Mouse (Mus musculus): ENCODE measurements around the gene Med12l. TPM values are rescaled to one million over a fixed set of nuclear protein-coding genes. Genes with fewer than 3 reads are reported as not detected.

Gene Med12l
- total and polyA plus RNA-seq, 3 experiments: 0.93 to 2.0 (median 1.5) TPM

DNA sequence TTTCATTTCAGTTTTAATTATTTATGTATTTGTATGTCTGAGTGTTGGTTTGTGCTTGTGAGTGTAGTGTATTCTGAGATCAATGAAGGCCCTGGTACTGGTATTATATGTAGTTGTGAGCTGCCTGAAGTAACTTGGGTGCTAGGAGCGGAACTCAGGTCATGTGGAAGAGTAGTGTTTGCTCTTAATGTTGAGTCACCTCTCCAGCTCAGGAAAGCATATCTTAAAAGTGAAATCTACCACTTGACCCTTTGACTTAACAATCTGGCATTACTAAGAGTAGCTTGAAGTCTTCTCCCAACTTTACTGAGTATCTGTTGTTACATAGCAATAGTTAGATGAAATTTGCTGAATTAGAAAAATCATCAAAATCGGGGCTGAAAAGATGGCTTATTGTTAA is 299.9 kb downstream of the Med12l start:
- Histone ChIP-seq H3K9ac (ENCODE audit: insufficient read depth, low read depth) (no peak overlapping the region), H3K4me3 (replicated peaks in 1 of 3; ENCODE audit: low read depth in 2 of 3, low read length in 2 of 3, poor library complexity in 1 of 3) (no peak overlapping the region), H3K79me2 (replicated peaks; ENCODE audit: control insufficient read depth, extremely low read depth, insufficient read depth, poor library complexity, severe bottlenecking) (no peaks in the 10 kb centered on the region), H3K36me3 (replicated peaks in 1 of 2; ENCODE audit: control insufficient read depth in 1 of 2, insufficient read depth in 1 of 2, low read length in 1 of 2) (peaks cover 0 to 2% of the 10 kb centered on the region in 2 experiments), H3K9me3 (replicated peaks; ENCODE audit: low read length) (no peaks in the 10 kb centered on the region), H3K4me1 (ENCODE audit: control insufficient read depth in 1 of 2, insufficient read depth in 2 of 2) (no peaks in the 10 kb centered on the region), H3K27me3 (replicated peaks) (no peaks in the 10 kb centered on the region), H3K27ac (ENCODE audit: insufficient read depth, low read depth) (no peak overlapping the region), H3K4me2 (ENCODE audit: insufficient read depth, low read depth, poor library complexity, severe bottlenecking) (no peak overlapping the region)
- in situ Hi-C loops (cut with MboI; ENCODE audit: low pct_ligation_motif_present, low pct_unique_long_range_greater_than_20kb, low sequenced_read_pairs) (no loop called here), dilution Hi-C loops (cut with MboI; ENCODE audit: extremely low pct_ligation_motif_present, extremely low pct_unique_long_range_greater_than_20kb, low sequenced_read_pairs) (no loop called here)
- TF ChIP-seq MAZ (IDR thresholded peaks at IDR 0.05; ENCODE audit: low read depth, low read length) (no peak), ZKSCAN1 (IDR thresholded peaks at IDR 0.05; ENCODE audit: borderline replicate concordance, low read depth, low read length) (no peak), JUND (conservative IDR thresholded peaks at IDR 0.05; ENCODE audit: low read depth, low read length) (no peak), ZNF384 (IDR thresholded peaks at IDR 0.05; ENCODE audit: low read depth, low read length) (no peak), GABPA (IDR thresholded peaks at IDR 0.05; ENCODE audit: insufficient replicate concordance, low read depth, low read length) (no peak), ZMIZ1 (IDR thresholded peaks at IDR 0.05; ENCODE audit: low read depth, low read length) (no peak), MAFK (IDR thresholded peaks at IDR 0.05; ENCODE audit: insufficient replicate concordance, low read length) (no peak), NELFE (IDR thresholded peaks at IDR 0.05; ENCODE audit: low read depth, low read length) (no peak), JUN (IDR thresholded peaks at IDR 0.05; ENCODE audit: insufficient read depth, low read depth, low read length) (no peak), MAX (IDR thresholded peaks at IDR 0.05; ENCODE audit: low read length) (no peak), POLR2AphosphoS2 (IDR thresholded peaks at IDR 0.05; ENCODE audit: low read depth, low read length) (no peak), SIN3A (IDR thresholded peaks at IDR 0.05; ENCODE audit: low read length) (no peak)
- DNase-seq (ENCODE audit: extremely low read depth): no peak

- peaks cover 10 to 43% of the 10 kb centered on the region in 2 experiments for H3K4me1 ChIP-seq (ENCODE audit: control insufficient read depth in 1 of 2, insufficient read depth in 2 of 2)
- no peak overlapping the region for H3K4me3 ChIP-seq (replicated peaks in 1 of 3; ENCODE audit: low read depth in 2 of 3, low read length in 2 of 3, poor library complexity in 1 of 3)
- no peak for TF ChIP-seq ZKSCAN1 (IDR thresholded peaks at IDR 0.05; ENCODE audit: borderline replicate concordance, low read depth, low read length)
- no peak for TF ChIP-seq GABPA (IDR thresholded peaks at IDR 0.05; ENCODE audit: insufficient replicate concordance, low read depth, low read length)
- no peak for TF ChIP-seq TBP (conservative IDR thresholded peaks at IDR 0.05; ENCODE audit: low read depth, low read length)
- TF ChIP-seq SMC3 (IDR thresholded peaks at IDR 0.05; ENCODE audit: low read depth, low read length): no peak
- TF ChIP-seq ETS1 (conservative IDR thresholded peaks at IDR 0.05; ENCODE audit: low read depth, low read length): peak; percentile 31; the same call in 1 of the 2 replicates
- no peak for TF ChIP-seq UBTF (IDR thresholded peaks at IDR 0.05; ENCODE audit: low read depth, low read length)
- no peak for TF ChIP-seq MAZ (IDR thresholded peaks at IDR 0.05; ENCODE audit: low read depth, low read length)
- TF ChIP-seq KAT2A (IDR thresholded peaks at IDR 0.05; ENCODE audit: insufficient replicate concordance, low read length): no peak
- peak; percentile 86 for TF ChIP-seq BHLHE40 (IDR thresholded peaks at IDR 0.05; ENCODE audit: low read depth, low read length)
- no peak for TF ChIP-seq MXI1 (IDR thresholded peaks at IDR 0.05; ENCODE audit: low read depth, low read length)
- TF ChIP-seq RCOR1 (conservative IDR thresholded peaks at IDR 0.05; ENCODE audit: low read depth, low read length): no peak
- no peak for TF ChIP-seq MEF2A (IDR thresholded peaks at IDR 0.05; ENCODE audit: borderline replicate concordance, low read depth, low read length)
- no peak for TF ChIP-seq MAX (IDR thresholded peaks at IDR 0.05; ENCODE audit: low read length)
- no peak for TF ChIP-seq PAX5 (IDR thresholded peaks at IDR 0.05; ENCODE audit: low read length)
- no peak for TF ChIP-seq IRF4 (IDR thresholded peaks at IDR 0.05; ENCODE audit: low read depth, low read length)
- TF ChIP-seq MYC (IDR thresholded peaks at IDR 0.05; ENCODE audit: low read depth, low read length): no peak
- TF ChIP-seq EP300 (IDR thresholded peaks at IDR 0.05; ENCODE audit: low read length): no peak
- no peak for TF ChIP-seq POLR2A (IDR thresholded peaks at IDR 0.05; ENCODE audit: low read depth, low read length)
- in situ Hi-C loops (cut with MboI; ENCODE audit: low pct_ligation_motif_present, low pct_unique_long_range_greater_than_20kb, low sequenced_read_pairs): no loop called here
- no peaks in the 10 kb centered on the region for H3K9me3 ChIP-seq (replicated peaks; ENCODE audit: low read length)
- H3K36me3 ChIP-seq (replicated peaks in 1 of 2; ENCODE audit: control insufficient read depth in 1 of 2, insufficient read depth in 1 of 2, low read length in 1 of 2): no peaks in the 10 kb centered on the region
- H3K27me3 ChIP-seq (replicated peaks): no peaks in the 10 kb centered on the region
- no peak overlapping the region for H3K27ac ChIP-seq (ENCODE audit: insufficient read depth, low read depth)
- no peak overlapping the region for H3K9ac ChIP-seq (ENCODE audit: insufficient read depth, low read depth)
- peak; percentile 35 for DNase-seq (ENCODE audit: extremely low read depth)
- H3K4me2 ChIP-seq (ENCODE audit: insufficient read depth, low read depth, poor library complexity, severe bottlenecking): no peak overlapping the region
- dilution Hi-C loops (cut with MboI; ENCODE audit: extremely low pct_ligation_motif_present, extremely low pct_unique_long_range_greater_than_20kb, low sequenced_read_pairs): no loop called here
- no peaks in the 10 kb centered on the region for H3K79me2 ChIP-seq (replicated peaks; ENCODE audit: control insufficient read depth, extremely low read depth, insufficient read depth, poor library complexity, severe bottlenecking)
These were observed 307.0 kb downstream of the Med12l start for GRCm38 (mm10) chr3:59312610-59313009.
